Mouse (Mus musculus) embryonic fibroblast, embryonic 13.5 days (primary cell): Measurements from ENCODE around the gene Trim50. TPM values are rescaled to one million over a fixed set of nuclear protein-coding genes. Genes with fewer than 3 reads are reported as not detected.
"Not testable (repeated sequence)": the region's sequence is repeated elsewhere in the genome, so short reads cannot be mapped to it uniquely, and the experiment has no call there.

ENCODE experiments used
- H3K27ac ChIP-seq: 2 replicates; pipeline ENCODE4 v1.5.1; 2012; ENCODE audit warnings: low read length, control low read depth, inconsistent platforms; ENCODE audit not compliant: insufficient read depth
- H3K4me1 ChIP-seq: 2 replicates; pipeline ENCODE4 v1.6.1; 2011; ENCODE audit warnings: low read length; ENCODE audit not compliant: control insufficient read depth, insufficient read depth
- H3K4me3 ChIP-seq: 2 replicates; pipeline ENCODE4 v1.5.1; 2011; ENCODE audit warnings: mild to moderate bottlenecking, control low read depth, low read length; ENCODE audit not compliant: insufficient read depth
- CTCF ChIP-seq: IDR thresholded peaks from 2 replicates; pipeline ENCODE4 v1.5.1; 2011; ENCODE audit warnings: mild to moderate bottlenecking, control low read depth, low read length, moderate library complexity, borderline replicate concordance; ENCODE audit not compliant: insufficient read depth
- POLR2A ChIP-seq: IDR thresholded peaks from 2 replicates; pipeline ENCODE4 v1.6.1; 2011; ENCODE audit warnings: low read depth, mild to moderate bottlenecking, control low read depth, low read length, moderate library complexity
- polyA plus RNA-seq: library from polyadenylated mRNA; stranded (reverse); fragments of >200 nt; gene quantifications from 2 replicates; pipeline ENCODE4 v1.2.4, GENCODE M21; 2011; ENCODE audit warnings: low read depth; ENCODE audit not compliant: missing spikeins, insufficient read length

Gene Trim50
- polyA plus RNA-seq, 1 experiment = not detected

GRCm38 (mm10) chr5:135367841-135368240, 14.7 kb downstream of the Trim50 start:
- no peak overlapping the region for H3K27ac ChIP-seq
- TF ChIP-seq CTCF (no peak), POLR2A (no peak)
- H3K4me1 ChIP-seq = peaks cover 3% of the 10 kb centered on the region; the same call in 1 of the 2 replicates
- no peak overlapping the region for H3K4me3 ChIP-seq

DNA sequence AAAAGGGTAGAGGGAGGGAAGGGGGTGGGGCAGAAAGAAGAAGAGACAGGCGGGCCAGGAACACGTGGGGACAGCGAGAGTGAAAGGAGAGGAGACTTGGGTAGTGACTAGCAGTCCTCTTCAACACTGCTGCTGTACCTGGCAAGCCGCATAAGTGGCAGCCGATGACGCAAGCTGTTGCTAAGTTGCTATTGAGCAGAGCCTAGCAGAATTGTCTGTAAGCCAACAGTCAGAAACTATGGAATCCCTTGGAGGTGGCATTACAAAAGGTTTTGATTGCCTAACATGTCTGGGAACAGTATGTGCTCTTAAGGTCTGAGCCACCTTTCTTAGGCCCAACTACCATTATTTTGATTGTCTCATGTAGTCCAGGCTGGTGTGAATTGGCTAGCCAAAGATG, 15.2 kb downstream of the Trim50 start:
- H3K4me3 ChIP-seq = no peak overlapping the region
- no peak for TF ChIP-seq CTCF
- TF ChIP-seq POLR2A = no peak
- H3K4me1 ChIP-seq = peaks cover 3% of the 10 kb centered on the region; the same call in 1 of the 2 replicates
- H3K27ac ChIP-seq = no peak overlapping the region

DNA sequence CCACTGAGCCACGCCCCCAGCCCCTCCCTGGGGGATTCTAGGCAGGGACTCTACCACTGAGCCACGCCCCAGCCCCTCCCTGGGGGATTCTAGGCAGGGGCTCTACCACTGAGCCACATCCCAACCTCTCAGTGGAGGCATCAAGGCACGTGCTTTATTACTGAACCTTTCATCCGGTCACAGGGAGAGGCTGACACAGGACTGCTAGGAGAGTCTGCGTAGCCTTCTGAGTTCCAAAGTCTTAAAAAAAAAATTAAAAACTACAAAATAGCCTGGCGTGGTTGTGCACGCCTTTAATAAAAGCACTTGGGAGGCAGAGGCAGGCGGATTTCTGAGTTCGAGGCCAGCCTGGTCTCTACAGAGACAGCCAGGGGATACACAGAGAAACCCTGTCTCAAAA, 16.1 kb downstream of the Trim50 start:
- H3K27ac ChIP-seq, H3K4me1 ChIP-seq: not testable (repeated sequence)
- peak overlapping the region; percentile 77 for H3K4me3 ChIP-seq

GRCm38 (mm10) chr5:135369787-135370654, 16.9 kb downstream of the Trim50 start, which contains the start of gene Nsun5:
Gene Nsun5 (plus strand): TSS chr5:135369953.
- peak within 1 kb of the TSS; percentile 77 for H3K4me3 ChIP-seq
- peaks cover 3% of the 10 kb centered on the region; the same call in 1 of the 2 replicates for H3K4me1 ChIP-seq
- H3K27ac ChIP-seq = peak within 1 kb of the TSS; percentile 85
- TF ChIP-seq CTCF = no peak
- TF ChIP-seq POLR2A = peak; percentile 63

GRCm38 (mm10) chr5:135371195-135371594, 18.1 kb downstream of the Trim50 start:
- TF ChIP-seq CTCF (no peak), POLR2A (no peak)
- Histone ChIP-seq H3K27ac (no peak overlapping the region), H3K4me3 (no peak overlapping the region), H3K4me1 (peaks cover 3% of the 10 kb centered on the region; the same call in 1 of the 2 replicates)

DNA sequence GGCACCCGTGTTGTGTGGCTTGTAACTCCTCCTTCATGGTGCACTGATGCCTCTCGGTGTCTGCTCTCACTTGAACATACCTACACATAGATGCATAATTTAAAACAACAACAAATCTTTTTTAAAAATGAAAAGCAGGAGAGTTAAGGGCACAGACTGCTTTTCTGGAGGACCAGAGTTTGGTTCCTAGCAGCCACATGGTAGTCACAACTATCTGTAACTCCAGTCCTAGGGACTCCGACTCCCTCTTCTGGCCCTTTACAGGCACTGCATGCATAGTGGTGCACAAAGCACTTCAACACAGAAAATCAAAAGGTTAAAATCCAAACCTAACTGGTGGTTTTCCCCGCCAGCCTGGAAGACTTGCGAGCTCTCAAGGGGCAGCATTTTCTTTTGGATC, 20.5 kb downstream of the Trim50 start:
- H3K27ac ChIP-seq = no peak overlapping the region
- H3K4me1 ChIP-seq = peaks cover 3% of the 10 kb centered on the region; the same call in 1 of the 2 replicates
- TF ChIP-seq CTCF (no peak), POLR2A (no peak)
- H3K4me3 ChIP-seq = no peak overlapping the region

GRCm38 (mm10) chr5:135375167-135375566, 22.1 kb downstream of the Trim50 start:
- Histone ChIP-seq H3K27ac (no peak overlapping the region), H3K4me1 (peaks cover 3% of the 10 kb centered on the region; the same call in 1 of the 2 replicates), H3K4me3 (no peak overlapping the region)
- no peak for TF ChIP-seq POLR2A
- TF ChIP-seq CTCF = no peak

DNA sequence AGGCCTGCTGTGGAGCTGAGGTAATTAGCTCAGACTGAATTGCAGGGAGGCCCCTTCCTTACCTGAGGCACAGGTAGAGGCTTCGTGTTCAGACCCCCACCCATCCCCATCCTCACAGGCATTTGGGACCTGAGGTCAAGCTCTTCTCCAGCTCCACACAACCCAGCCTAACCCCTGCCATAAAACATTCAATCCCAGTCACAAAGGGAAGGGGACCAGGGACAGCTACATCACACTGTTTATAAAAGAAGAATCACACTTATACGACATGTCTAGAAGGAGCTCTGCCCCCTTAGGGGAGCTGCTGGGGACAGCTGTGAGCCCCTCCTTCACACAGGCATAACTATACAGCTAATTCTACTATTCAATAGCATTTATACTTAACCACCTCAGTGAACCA, 23.2 kb downstream of the Trim50 start:
- no peak overlapping the region for H3K27ac ChIP-seq
- TF ChIP-seq POLR2A (no peak), CTCF (no peak)
- no peak overlapping the region for H3K4me3 ChIP-seq
- no peaks in the 10 kb centered on the region for H3K4me1 ChIP-seq

DNA sequence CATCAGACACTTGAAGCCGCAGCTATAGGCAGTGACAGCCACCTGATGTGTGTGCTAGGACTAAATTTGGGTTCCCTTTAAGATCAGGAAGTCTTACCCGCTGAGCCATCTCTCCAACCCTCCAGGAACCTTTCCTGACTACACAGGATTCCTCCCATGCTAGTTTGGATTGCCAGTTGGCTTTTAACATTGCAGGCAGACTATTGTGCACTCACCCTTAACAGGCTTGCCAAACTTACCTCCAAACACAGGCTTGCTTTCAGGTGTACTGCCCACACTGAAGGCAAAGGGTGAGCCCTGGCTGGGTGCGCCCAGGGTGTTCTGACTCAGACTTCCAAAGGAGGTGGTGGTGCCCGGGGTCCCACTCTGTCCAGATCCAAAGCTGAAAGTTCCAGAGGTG, 27.6 kb downstream of the Trim50 start:
- no peak overlapping the region for H3K27ac ChIP-seq
- no peak overlapping the region for H3K4me3 ChIP-seq
- TF ChIP-seq CTCF = no peak
- TF ChIP-seq POLR2A = no peak
- no peaks in the 10 kb centered on the region for H3K4me1 ChIP-seq

- TF ChIP-seq POLR2A = no peak
- TF ChIP-seq CTCF = no peak
- Histone ChIP-seq H3K4me1 (no peaks in the 10 kb centered on the region), H3K27ac (no peak overlapping the region), H3K4me3 (no peak overlapping the region)
These were observed 28.3 kb downstream of the Trim50 start for GRCm38 (mm10) chr5:135381356-135381925.

GRCm38 (mm10) chr5:135382746-135383145, 29.7 kb downstream of the Trim50 start:
- Histone ChIP-seq H3K4me3 (no peak overlapping the region), H3K4me1 (no peaks in the 10 kb centered on the region), H3K27ac (no peak overlapping the region)
- TF ChIP-seq POLR2A (no peak), CTCF (no peak)
